Mouse (Mus musculus): ENCODE results near the gene Fam120a.

The Fam120a gene

GRCm38 (mm10) chr13:48967956-48968749 is at the start of gene Fam120a:
Gene Fam120a, minus strand, starts transcription at chr13:48968017.
- peak; percentile 75 to 86 for DNase-seq (ENCODE audit: low spot score in 2 of 2)

- no peak for DNase-seq (ENCODE audit: low spot score in 2 of 2)
Observed at GRCm38 (mm10) chr13:49017375-49017774, 49.6 kb upstream of the Fam120a start.

GRCm38 (mm10) chr13:49016311-49016761 is 48.5 kb upstream of the Fam120a start:
- DNase-seq (ENCODE audit: low spot score in 2 of 2): peak; percentile 85 to 88

- DNase-seq (ENCODE audit: low spot score in 2 of 2): no peak
Observed at GRCm38 (mm10) chr13:49015366-49016306, 47.8 kb upstream of the Fam120a start.

GRCm38 (mm10) chr13:49013206-49013794 is 45.5 kb upstream of the Fam120a start:
- DNase-seq (ENCODE audit: low spot score in 2 of 2): no peak

GRCm38 (mm10) chr13:49001691-49002090 is 33.9 kb upstream of the Fam120a start:
- peak in 1 of 2 experiments; percentile 42 for DNase-seq (ENCODE audit: low spot score in 2 of 2)

GRCm38 (mm10) chr13:48998591-48998990 is 30.8 kb upstream of the Fam120a start:
- peak in 1 of 2 experiments; percentile 34 for DNase-seq (ENCODE audit: low spot score in 2 of 2)

GRCm38 (mm10) chr13:48996731-48997130 is 28.9 kb upstream of the Fam120a start:
- no peak for DNase-seq (ENCODE audit: low spot score in 2 of 2)

GRCm38 (mm10) chr13:48994903-48995302 is 27.1 kb upstream of the Fam120a start:
- no peak for DNase-seq (ENCODE audit: low spot score in 2 of 2)

- DNase-seq (ENCODE audit: low spot score in 2 of 2): no peak
Observed at GRCm38 (mm10) chr13:48992914-48993313, 25.1 kb upstream of the Fam120a start.

GRCm38 (mm10) chr13:48990138-48990537 is 22.3 kb upstream of the Fam120a start:
- DNase-seq (ENCODE audit: low spot score in 2 of 2): no peak

GRCm38 (mm10) chr13:48982482-48983098 is 14.8 kb upstream of the Fam120a start:
- no peak for DNase-seq (ENCODE audit: low spot score in 2 of 2)

GRCm38 (mm10) chr13:48979069-48979468 is 11.3 kb upstream of the Fam120a start:
- no peak for DNase-seq (ENCODE audit: low spot score in 2 of 2)

GRCm38 (mm10) chr13:48977858-48978257 is 10.0 kb upstream of the Fam120a start:
- DNase-seq (ENCODE audit: low spot score in 2 of 2): no peak

GRCm38 (mm10) chr13:48974699-48975098 is 6.9 kb upstream of the Fam120a start:
- no peak for DNase-seq (ENCODE audit: low spot score in 2 of 2)

GRCm38 (mm10) chr13:48974266-48974665 is 6.4 kb upstream of the Fam120a start:
- DNase-seq (ENCODE audit: low spot score in 2 of 2): no peak

GRCm38 (mm10) chr13:48973231-48973630 is 5.4 kb upstream of the Fam120a start:
- DNase-seq (ENCODE audit: low spot score in 2 of 2): no peak

GRCm38 (mm10) chr13:48971033-48971432 is 3.2 kb upstream of the Fam120a start:
- DNase-seq (ENCODE audit: low spot score in 2 of 2): no peak

- DNase-seq (ENCODE audit: low spot score in 2 of 2): no peak
Observed at GRCm38 (mm10) chr13:48970566-48970965, 2.7 kb upstream of the Fam120a start.

GRCm38 (mm10) chr13:48968750-48969088 is 902 bp upstream of the Fam120a start:
- no peak for DNase-seq (ENCODE audit: low spot score in 2 of 2)

All from frontal cortex, postnatal 10 days (tissue).